Mouse (Mus musculus) brain, adult 10 weeks (tissue): Measurements from ENCODE around the gene Sp4. TPM values are rescaled to one million over a fixed set of nuclear protein-coding genes. Genes with fewer than 3 reads are reported as not detected.

Source experiments
- polyA plus RNA-seq: library from polyadenylated mRNA; stranded (reverse); fragments of 350-450 nt; fragmentation: Illumina TruSeq; extraction: RNeasy Lipid Tissue Mini Kit (QIAGEN cat#74804); gene quantifications from one replicate; pipeline ENCODE4 v1.2.3, GENCODE M21; 2015; ENCODE audit warnings: low read depth, low replicate concordance

The Sp4 gene
- polyA plus RNA-seq = 14.9 TPM

GRCm38 (mm10) chr12:118301072-118301865 lies at the start of gene Sp4:
TSS of gene Sp4 (minus strand) at chr12:118301440.

GRCm38 (mm10) chr12:118198386-118199093 lies 102.7 kb downstream of the Sp4 start, which contains the start of gene Dnah11:
TSS of gene Dnah11 (minus strand) at chr12:118199043.

Other genes starting within 250 kb of the Sp4 start
- gene Dnah11, start 102.4 kb downstream of the Sp4 start, polyA plus RNA-seq = 0.52 TPM